Mouse (Mus musculus) stomach, embryonic 15.5 days (tissue): ENCODE results near the gene Alpk3. TPM values are rescaled to one million over a fixed set of nuclear protein-coding genes. Genes with fewer than 3 reads are reported as not detected.

Source experiments
- ATAC-seq: fragments of 200-750 bp; cut with Nextera tagmentation; 2 replicates; pipeline ENCODE4 v1.8.0; 2017; ENCODE audit warnings: low read depth, moderate number of reproducible peaks, moderate TSS enrichment; ENCODE audit not compliant: insufficient read depth, low FRiP score
- H3K27ac ChIP-seq: fragments of 300-500 bp; sonication (generic); 2 replicates; pipeline ENCODE4 v1.5.1; 2015; ENCODE audit warnings: mild to moderate bottlenecking, inconsistent platforms
- H3K27me3 ChIP-seq: fragments of 300-500 bp; sonication (generic); replicated peaks from 2 replicates; pipeline ENCODE4 v1.6.1; 2015; ENCODE audit warnings: inconsistent platforms
- H3K36me3 ChIP-seq: fragments of 300-500 bp; sonication (generic); 2 replicates; pipeline ENCODE4 v1.6.1; 2015; ENCODE audit warnings: inconsistent platforms
- H3K4me1 ChIP-seq: fragments of 300-500 bp; sonication (generic); 2 replicates; pipeline ENCODE4 v1.6.1; 2015; ENCODE audit warnings: inconsistent platforms
- H3K4me2 ChIP-seq: fragments of 300-500 bp; sonication (generic); 2 replicates; pipeline ENCODE4 v1.6.1; 2015; ENCODE audit warnings: mild to moderate bottlenecking, inconsistent platforms
- H3K4me3 ChIP-seq: fragments of 300-500 bp; sonication (generic); replicated peaks from 2 replicates; pipeline ENCODE4 v1.5.1; 2015; ENCODE audit warnings: inconsistent platforms
- H3K9ac ChIP-seq: fragments of 300-500 bp; sonication (generic); 2 replicates; pipeline ENCODE4 v1.6.1; 2015; ENCODE audit warnings: inconsistent platforms
- H3K9me3 ChIP-seq: fragments of 300-500 bp; sonication (generic); 2 replicates; pipeline ENCODE4 v1.6.1; 2016; ENCODE audit warnings: inconsistent platforms
- WGBS: fragments of 180-500 bp; shearing (Covaris S2); methylation state at CpG from one replicate; pipeline ENCODE4 v1.1.7; 2015; 5-methylcytosine and 5-hydroxymethylcytosine counted together
- polyA plus RNA-seq: library from polyadenylated mRNA; unstranded; fragments of >200 nt; fragmentation: Nextera tagmentation; extraction: Ambion mirVana; gene quantifications from 2 replicates; pipeline ENCODE4 v1.2.1, GENCODE M21; 2015

Alpk3 gene
- 0.64 and 0.84 TPM in 2 replicates for polyA plus RNA-seq

DNA sequence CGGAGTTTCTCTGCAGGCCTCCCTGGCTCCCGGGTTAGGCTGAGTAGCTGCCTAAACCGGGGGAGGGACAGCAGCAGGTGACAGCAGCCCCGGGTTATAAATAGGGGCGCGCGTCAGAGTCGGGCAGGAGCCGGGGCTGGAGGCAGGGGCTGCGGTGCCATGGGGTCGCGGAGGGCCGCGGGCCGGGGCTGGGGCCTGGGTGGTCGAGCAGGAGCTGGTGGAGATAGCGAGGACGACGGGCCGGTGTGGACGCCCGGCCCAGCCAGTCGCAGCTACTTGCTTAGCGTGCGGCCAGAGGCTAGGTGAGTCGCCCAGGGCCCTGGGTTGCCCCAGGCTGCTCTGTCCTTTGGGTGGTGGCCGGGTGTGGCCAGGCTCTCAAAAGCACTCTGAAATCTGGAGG, at the start of gene Alpk3:
Alpk3 (plus strand) TSS at position 130 of the 400 bp plus-strand sequence.
- Histone ChIP-seq H3K27ac (peak within 1 kb of the TSS; percentile 4; the same call in 1 of the 2 replicates), H3K9me3 (no peaks in the 10 kb centered on the region), H3K4me1 (peaks cover 17% of the 10 kb centered on the region), H3K36me3 (no peaks in the 10 kb centered on the region), H3K9ac (no peak within 1 kb of the TSS), H3K4me2 (peak within 1 kb of the TSS; percentile 39), H3K4me3 (no peak within 1 kb of the TSS), H3K27me3 (no peaks in the 10 kb centered on the region)
- 23% methylated on average over 27 of the region's 27 CpGs for WGBS
- peak; percentile 56 for ATAC-seq

- no peaks in the 10 kb centered on the region for H3K27me3 ChIP-seq
- no peak overlapping the region for H3K9ac ChIP-seq
- H3K4me1 ChIP-seq, result 0 out of 2 replicates have a peak, but pooled peaks cover 9% of the 10 kb centered on the region
- H3K4me2 ChIP-seq, result no peak overlapping the region
- 66% methylated on average over 3 of the region's 3 CpGs for WGBS
- 0 out of 2 replicates have a peak, but pooled peaks cover 12% of the 10 kb centered on the region for H3K36me3 ChIP-seq
- no peaks in the 10 kb centered on the region for H3K9me3 ChIP-seq
- H3K4me3 ChIP-seq, result no peak overlapping the region
- H3K27ac ChIP-seq, result no peak overlapping the region
- ATAC-seq, result no peak
Measured at GRCm38 (mm10) chr7:81008285-81008684, 49.1 kb upstream of the Alpk3 start.

GRCm38 (mm10) chr7:81011576-81011975, 45.8 kb upstream of the Alpk3 start:
- Histone ChIP-seq H3K9me3 (no peaks in the 10 kb centered on the region), H3K27ac (no peak overlapping the region), H3K27me3 (no peaks in the 10 kb centered on the region), H3K4me2 (no peak overlapping the region), H3K36me3 (peaks cover 9% of the 10 kb centered on the region; the same call in 1 of the 2 replicates), H3K4me1 (no peaks in the 10 kb centered on the region), H3K9ac (no peak overlapping the region), H3K4me3 (no peak overlapping the region)
- 91% methylated on average over 3 of the region's 3 CpGs for WGBS
- ATAC-seq, result no peak

GRCm38 (mm10) chr7:81020307-81020706, 37.1 kb upstream of the Alpk3 start:
- peaks cover 22% of the 10 kb centered on the region for H3K36me3 ChIP-seq
- ATAC-seq, result no peak
- WGBS, result 81% methylated on average over 11 of the region's 11 CpGs

GRCm38 (mm10) chr7:81022731-81023130, 34.7 kb upstream of the Alpk3 start:
- no peaks in the 10 kb centered on the region for H3K9me3 ChIP-seq
- 0 out of 2 replicates have a peak, but pooled peaks cover 2% of the 10 kb centered on the region for H3K4me1 ChIP-seq
- peaks cover 24% of the 10 kb centered on the region for H3K36me3 ChIP-seq
- no peak for ATAC-seq
- H3K27ac ChIP-seq, result no peak overlapping the region
- H3K9ac ChIP-seq, result no peak overlapping the region
- no peaks in the 10 kb centered on the region for H3K27me3 ChIP-seq
- no peak overlapping the region for H3K4me2 ChIP-seq
- H3K4me3 ChIP-seq, result no peak overlapping the region

More at GRCm38 (mm10) chr7:81020307-81020706, 37.1 kb upstream of the Alpk3 start:
- Histone ChIP-seq H3K4me2 (no peak overlapping the region), H3K9me3 (no peaks in the 10 kb centered on the region), H3K9ac (no peak overlapping the region), H3K27me3 (no peaks in the 10 kb centered on the region), H3K4me3 (no peak overlapping the region), H3K4me1 (0 out of 2 replicates have a peak, but pooled peaks cover 2% of the 10 kb centered on the region), H3K27ac (no peak overlapping the region)

- Histone ChIP-seq H3K27ac (no peak overlapping the region), H3K36me3 (peaks cover 34% of the 10 kb centered on the region), H3K4me2 (no peak overlapping the region), H3K9me3 (no peaks in the 10 kb centered on the region), H3K4me1 (0 out of 2 replicates have a peak, but pooled peaks cover 2% of the 10 kb centered on the region), H3K9ac (no peak overlapping the region), H3K4me3 (no peak overlapping the region), H3K27me3 (no peaks in the 10 kb centered on the region)
- no peak for ATAC-seq
- 64% methylated on average over 5 of the region's 5 CpGs for WGBS
Measured at GRCm38 (mm10) chr7:81024118-81024517, 33.3 kb upstream of the Alpk3 start.

GRCm38 (mm10) chr7:81024651-81025050, 32.7 kb upstream of the Alpk3 start:
- Histone ChIP-seq H3K4me2 (no peak overlapping the region), H3K27ac (no peak overlapping the region), H3K9ac (no peak overlapping the region), H3K4me3 (no peak overlapping the region), H3K27me3 (no peaks in the 10 kb centered on the region), H3K4me1 (0 out of 2 replicates have a peak, but pooled peaks cover 2% of the 10 kb centered on the region), H3K9me3 (no peaks in the 10 kb centered on the region), H3K36me3 (peaks cover 39% of the 10 kb centered on the region)
- ATAC-seq, result no peak
- WGBS, result 95% methylated on average over 9 of the region's 9 CpGs

DNA sequence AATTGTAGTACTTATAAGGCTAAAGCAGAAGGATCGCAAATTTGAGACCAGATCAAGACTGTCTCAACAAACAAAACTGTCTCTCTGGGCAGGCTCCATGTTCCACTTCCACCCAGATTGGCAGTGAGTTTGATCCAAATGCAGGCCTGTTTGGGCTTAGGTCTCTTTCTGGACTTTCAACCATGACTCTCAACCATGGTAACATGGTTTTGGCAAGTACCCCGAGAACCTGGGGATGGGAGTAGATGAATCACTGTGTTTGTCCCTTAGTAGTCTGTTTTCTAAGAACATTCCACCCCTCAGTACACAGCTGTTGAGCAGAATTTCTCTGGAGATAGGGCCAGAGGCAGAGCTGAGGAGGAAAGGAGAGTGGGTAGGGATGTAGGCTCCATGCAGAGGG, 31.6 kb upstream of the Alpk3 start:
- H3K27me3 ChIP-seq, result no peaks in the 10 kb centered on the region
- no peak for ATAC-seq
- no peak overlapping the region for H3K9ac ChIP-seq
- no peak overlapping the region for H3K4me2 ChIP-seq
- 89% methylated on average over 2 of the region's 2 CpGs for WGBS
- H3K27ac ChIP-seq, result no peak overlapping the region
- H3K36me3 ChIP-seq, result peaks cover 50% of the 10 kb centered on the region
- no peak overlapping the region for H3K4me3 ChIP-seq
- no peaks in the 10 kb centered on the region for H3K9me3 ChIP-seq
- 0 out of 2 replicates have a peak, but pooled peaks cover 2% of the 10 kb centered on the region for H3K4me1 ChIP-seq

DNA sequence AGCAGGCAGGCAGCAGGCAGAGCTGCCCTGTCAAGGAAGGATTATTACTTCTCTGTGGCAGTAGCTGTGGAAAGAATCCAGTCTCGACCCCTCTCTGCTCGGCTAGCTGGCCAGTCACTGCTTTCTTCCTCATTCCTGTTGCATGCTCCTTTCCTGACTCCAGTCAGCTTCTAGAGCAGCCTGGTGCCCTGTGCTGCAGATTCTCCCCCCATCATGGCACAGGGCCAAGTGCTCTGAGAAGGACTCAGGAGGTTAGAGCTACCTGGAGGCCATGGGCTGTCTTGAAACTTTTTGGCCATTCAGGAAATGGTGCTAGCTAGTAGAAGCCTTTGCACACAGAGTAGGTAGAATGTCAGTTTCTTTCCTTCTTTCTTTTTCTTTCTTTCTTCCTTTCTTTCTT, 17.7 kb upstream of the Alpk3 start:
- no peaks in the 10 kb centered on the region for H3K4me1 ChIP-seq
- peaks cover 52% of the 10 kb centered on the region for H3K36me3 ChIP-seq
- H3K4me3 ChIP-seq, result no peak overlapping the region
- H3K9ac ChIP-seq, result no peak overlapping the region
- no peak for ATAC-seq
- H3K9me3 ChIP-seq, result no peaks in the 10 kb centered on the region
- H3K27me3 ChIP-seq, result no peaks in the 10 kb centered on the region
- no peak overlapping the region for H3K27ac ChIP-seq
- WGBS, result 65% methylated on average over 2 of the region's 2 CpGs
- no peak overlapping the region for H3K4me2 ChIP-seq

GRCm38 (mm10) chr7:81043023-81043620, 14.3 kb upstream of the Alpk3 start:
- WGBS, result 79% methylated on average over 5 of the region's 5 CpGs
- Histone ChIP-seq H3K9me3 (no peaks in the 10 kb centered on the region), H3K9ac (no peak overlapping the region), H3K27ac (no peak overlapping the region), H3K36me3 (peaks cover 39% of the 10 kb centered on the region), H3K4me1 (no peaks in the 10 kb centered on the region), H3K4me2 (no peak overlapping the region), H3K4me3 (no peak overlapping the region), H3K27me3 (no peaks in the 10 kb centered on the region)
- no peak for ATAC-seq

DNA sequence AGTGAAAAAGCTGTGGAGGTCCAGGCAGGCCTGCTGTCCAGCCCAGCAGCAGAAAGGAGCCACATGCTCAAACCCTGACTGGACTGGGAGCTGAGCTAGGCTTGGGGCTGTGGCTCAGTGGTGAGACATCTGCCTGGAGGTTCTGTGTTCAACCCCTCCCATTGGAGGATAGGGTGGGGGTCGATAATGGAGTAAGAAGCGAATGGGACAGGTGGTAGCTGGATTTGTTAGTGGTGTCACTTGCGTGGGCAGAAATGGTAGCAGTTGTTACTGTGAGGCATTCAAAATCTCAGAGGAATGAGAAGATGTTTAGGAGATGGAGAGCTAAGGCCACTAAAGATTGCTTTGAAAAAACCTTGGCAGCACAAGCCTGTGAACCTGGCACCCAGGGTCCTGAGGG, 9.6 kb upstream of the Alpk3 start:
- Histone ChIP-seq H3K27ac (no peak overlapping the region), H3K9me3 (no peaks in the 10 kb centered on the region), H3K4me2 (no peak overlapping the region), H3K4me3 (no peak overlapping the region), H3K9ac (no peak overlapping the region), H3K27me3 (no peaks in the 10 kb centered on the region), H3K4me1 (no peaks in the 10 kb centered on the region), H3K36me3 (no peaks in the 10 kb centered on the region)
- 80% methylated on average over 3 of the region's 3 CpGs for WGBS
- ATAC-seq, result no peak

- Histone ChIP-seq H3K9ac (no peak overlapping the region), H3K27me3 (no peaks in the 10 kb centered on the region), H3K9me3 (no peaks in the 10 kb centered on the region), H3K4me1 (no peaks in the 10 kb centered on the region), H3K36me3 (no peaks in the 10 kb centered on the region), H3K27ac (no peak overlapping the region), H3K4me3 (no peak overlapping the region), H3K4me2 (no peak overlapping the region)
- ATAC-seq, result no peak
- WGBS, result 79% methylated on average over 2 of the region's 2 CpGs
Measured at GRCm38 (mm10) chr7:81048513-81048912, 8.9 kb upstream of the Alpk3 start.
